Mouse (Mus musculus) A20 (cell line): ENCODE data around the gene 1500011B03Rik.

Experiments
- DNase-seq: peaks from one replicate; pipeline ENCODE4 v3.0.0-alpha.2; 2011; ENCODE audit warnings: low read depth, low spot score

1500011B03Rik gene

DNA sequence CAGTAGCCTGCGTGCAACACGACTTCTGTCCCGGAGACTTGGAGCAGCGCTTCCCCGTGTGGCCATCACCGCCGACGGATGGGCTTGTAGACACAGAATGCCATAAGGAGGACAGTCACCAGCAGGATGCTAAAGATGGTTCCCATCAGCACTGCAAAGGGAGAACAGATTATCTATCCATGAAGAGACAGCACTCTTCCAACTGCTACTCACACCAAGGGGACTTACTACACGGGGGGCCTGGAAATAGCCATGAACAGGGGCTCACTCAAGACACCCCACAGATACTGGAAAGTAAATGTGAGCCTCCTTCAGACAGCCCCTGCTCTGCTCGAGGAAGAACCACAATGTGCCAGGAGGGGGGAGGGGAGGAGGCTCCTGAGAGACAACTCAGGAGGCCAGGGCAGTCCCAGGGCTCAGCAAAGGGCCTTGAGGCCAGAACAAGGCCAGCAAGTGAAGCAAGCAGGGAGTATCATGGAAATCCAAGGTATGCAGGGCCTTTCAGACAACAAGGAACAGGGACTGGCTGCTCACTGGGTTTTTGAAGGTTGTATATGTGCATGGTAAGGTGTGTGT lies 14.0 kb downstream of the 1500011B03Rik start:
- no peak for DNase-seq

GRCm38 (mm10) chr5:114808385-114808784 lies 14.9 kb downstream of the 1500011B03Rik start:
- DNase-seq, result no peak

GRCm38 (mm10) chr5:114807893-114808292 lies 15.4 kb downstream of the 1500011B03Rik start:
- no peak for DNase-seq

DNA sequence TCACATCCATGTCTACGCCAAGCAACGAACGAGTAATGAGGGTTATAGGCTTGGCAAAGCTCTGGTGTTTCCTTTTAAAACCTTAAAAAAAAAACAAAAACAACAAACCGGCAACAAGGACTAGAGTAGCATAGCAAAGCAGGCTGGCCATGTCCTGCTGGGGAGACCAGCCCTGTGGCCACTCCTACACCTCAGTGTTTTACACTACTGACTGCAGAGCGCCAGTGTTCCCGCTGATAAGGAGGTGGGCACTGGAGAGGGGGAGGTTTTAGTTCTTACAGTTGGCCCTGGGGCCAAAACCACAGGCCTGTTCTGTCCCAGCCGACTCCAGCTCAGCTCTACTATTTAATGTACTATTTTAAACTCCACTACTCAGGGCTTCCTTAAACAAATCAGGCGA lies 15.8 kb downstream of the 1500011B03Rik start:
- DNase-seq, result no peak

DNA sequence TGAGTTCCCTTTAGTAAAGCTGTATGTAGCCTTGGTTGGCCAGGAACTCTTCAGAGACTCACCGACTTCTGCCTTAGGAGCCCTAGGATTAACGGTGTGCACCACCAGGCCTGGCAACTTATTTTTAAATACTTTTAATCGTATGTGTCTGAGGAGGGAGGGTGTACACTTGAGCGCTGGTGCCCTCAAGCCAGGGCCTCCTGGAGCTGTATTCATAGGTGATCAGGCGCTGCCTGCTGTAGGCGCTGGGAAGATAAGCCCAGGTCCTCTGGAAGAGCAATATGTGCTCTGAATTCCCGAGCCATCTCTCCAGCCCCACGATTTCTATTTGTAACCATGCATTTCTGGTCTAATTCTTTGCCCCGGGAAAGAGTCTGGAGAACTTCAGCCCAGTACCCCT lies 16.2 kb downstream of the 1500011B03Rik start:
- DNase-seq, result no peak

DNA sequence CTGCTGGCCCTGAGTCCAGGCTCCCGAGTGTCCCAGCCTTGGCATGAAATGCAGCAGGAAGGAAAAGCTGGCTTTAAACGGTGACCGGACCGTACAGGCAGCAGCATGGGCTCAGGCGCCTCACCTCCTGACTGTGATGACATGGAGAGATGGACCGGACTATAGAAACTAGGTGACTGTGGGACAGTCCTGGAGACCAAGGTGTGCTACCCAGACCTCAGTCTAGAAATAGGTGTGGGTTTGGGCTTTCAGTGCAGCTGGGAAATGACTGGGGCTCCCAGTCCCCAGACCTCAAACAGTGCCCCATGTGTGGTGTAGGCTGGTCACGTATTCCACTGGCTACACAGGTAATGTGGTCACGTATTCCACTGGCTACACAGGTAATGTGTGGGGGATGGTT lies 16.6 kb downstream of the 1500011B03Rik start:
- no peak for DNase-seq

- no peak for DNase-seq
These were observed 17.6 kb downstream of the 1500011B03Rik start for GRCm38 (mm10) chr5:114805436-114806350.

GRCm38 (mm10) chr5:114804958-114805357 lies 18.3 kb downstream of the 1500011B03Rik start:
- DNase-seq, result no peak

DNA sequence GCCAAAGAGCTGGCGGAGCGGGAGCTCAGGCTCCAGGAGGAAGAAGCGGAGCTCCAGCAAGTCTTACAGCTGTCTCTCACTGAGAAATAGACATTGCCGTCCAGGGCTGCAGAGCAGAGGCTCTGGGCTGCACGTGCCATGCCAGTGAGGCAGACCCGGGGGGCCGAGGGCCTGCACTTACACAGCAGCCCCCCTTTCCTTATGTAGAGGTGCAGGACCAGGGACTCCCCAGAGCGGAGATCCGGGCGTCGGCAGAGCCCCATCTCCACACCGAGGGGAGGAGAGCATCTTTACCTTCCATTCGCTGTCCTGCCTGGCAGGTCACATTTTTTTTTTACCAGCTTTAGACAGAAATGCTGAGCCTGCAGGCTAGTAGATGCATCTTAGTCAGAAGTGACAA lies 18.9 kb downstream of the 1500011B03Rik start:
- DNase-seq, result no peak

- DNase-seq, result no peak
These were observed 20.0 kb downstream of the 1500011B03Rik start for GRCm38 (mm10) chr5:114803231-114803630.

DNA sequence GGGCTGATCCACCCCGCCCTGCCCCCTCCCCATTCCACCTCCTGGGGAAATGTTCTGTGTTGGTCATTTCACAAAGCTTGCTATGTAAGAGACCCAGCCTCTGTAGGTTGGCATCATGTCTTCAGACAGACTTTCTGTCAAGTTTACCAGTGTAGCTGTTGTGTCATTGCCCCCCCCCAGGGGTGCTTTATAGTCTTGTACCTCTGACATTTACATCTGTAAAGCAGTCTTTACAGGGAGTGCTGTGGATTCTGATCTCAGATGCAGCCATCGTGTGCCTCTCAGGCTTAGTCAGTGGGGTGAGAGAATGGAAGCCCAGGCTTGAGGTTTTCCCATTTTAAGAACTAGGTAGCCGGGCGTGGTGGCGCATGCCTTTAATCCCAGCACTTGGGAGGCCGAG lies 21.4 kb downstream of the 1500011B03Rik start:
- DNase-seq, result no peak

- DNase-seq, result peak; percentile 68
These were observed 22.2 kb downstream of the 1500011B03Rik start for GRCm38 (mm10) chr5:114801049-114801448.

DNA sequence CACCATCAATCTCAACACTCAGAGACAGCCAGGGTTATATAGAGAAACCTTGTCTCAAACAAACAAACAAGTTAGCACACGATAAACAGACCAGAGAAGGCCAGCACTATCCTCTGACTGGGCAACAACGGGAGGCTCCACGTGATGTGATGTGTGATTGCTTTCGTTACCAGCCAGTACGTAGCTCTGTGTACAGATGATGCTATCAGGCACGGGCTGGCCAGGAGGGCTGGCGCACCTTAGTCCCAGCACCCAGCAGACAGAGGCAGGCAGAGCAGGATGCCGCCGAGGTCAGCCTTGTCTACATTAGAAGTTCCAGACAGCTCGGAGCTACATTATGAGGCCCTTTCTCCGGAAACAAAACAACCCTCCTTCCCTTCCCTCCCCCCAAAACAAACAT lies 23.4 kb downstream of the 1500011B03Rik start:
- no peak for DNase-seq

DNA sequence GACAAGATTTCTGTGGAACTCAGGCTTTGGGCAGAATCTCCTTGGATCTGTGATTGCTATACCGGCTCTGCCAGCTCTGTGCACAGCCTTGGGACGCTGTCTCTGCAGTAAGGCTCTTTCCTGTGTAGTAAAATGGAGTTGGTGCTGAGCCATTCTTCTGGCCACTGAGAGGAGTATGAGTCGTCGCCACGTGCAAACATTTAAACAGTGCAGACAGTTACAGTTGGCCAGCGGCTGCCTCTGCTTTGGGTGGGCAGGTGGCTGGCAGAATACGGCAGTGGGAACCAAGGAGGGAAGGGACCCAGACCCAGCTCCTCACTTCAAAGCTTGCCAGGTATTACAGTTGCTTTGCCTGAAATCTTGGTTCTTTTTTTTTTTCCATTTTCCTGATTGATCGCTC lies 26.0 kb downstream of the 1500011B03Rik start:
- DNase-seq, result no peak

DNA sequence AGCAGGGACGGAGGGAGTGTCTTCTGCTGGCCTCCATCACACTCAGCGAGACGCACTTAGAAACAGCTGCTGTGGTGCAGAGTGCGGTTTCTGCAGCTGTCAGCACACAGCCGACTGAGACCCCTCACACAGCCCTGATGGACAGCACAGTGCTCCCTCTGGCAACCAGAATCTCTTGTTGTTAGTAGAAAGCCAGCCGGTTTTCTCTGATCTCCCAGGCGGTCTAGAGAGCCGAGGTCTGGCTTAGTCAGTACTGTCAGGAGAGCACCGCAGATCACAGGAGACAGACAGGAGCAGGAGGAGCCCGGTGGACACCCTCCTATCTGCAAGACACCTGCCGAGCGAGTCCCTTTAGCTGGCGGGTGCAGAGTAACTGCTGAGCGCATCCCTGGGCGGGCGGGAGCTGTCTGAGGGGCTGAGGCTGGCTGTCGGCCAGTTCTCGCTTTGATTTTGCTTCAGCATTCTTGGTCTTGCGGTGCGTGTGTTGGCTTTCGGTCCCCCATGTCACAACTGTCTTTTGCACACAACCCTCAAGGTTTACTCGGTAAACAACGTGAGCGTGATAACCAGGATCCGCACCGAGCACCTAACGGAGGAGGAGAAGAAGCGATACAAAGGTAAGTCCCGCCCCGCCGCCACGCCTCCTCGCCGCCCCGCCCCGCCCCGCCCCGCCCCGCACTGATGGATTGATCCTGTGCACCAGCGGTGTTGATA lies 26.8 kb downstream of the 1500011B03Rik start:
- DNase-seq, result no peak

DNA sequence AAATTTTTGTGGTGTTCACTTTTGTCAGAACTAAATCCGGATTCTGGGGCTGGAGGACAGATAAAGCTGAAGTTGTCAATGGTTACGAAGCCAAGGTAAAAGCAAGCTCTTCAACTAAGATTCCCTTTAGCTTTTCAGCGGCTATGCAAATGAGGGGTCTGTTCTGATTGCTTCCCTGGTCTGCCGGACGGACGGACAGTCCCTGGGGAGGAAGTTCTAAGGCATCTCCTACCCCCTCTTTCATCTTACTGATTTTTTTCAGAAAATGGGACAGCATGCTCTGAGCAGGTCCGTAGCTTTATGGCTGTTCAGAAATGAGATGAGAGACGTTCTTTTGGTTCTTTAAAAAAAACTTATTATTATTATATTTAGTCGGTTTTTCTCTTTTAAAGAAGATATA lies 27.6 kb downstream of the 1500011B03Rik start:
- DNase-seq, result no peak

- DNase-seq, result no peak
These were observed 28.0 kb downstream of the 1500011B03Rik start for GRCm38 (mm10) chr5:114795231-114795630.

GRCm38 (mm10) chr5:114794609-114795008 lies 28.7 kb downstream of the 1500011B03Rik start:
- DNase-seq, result no peak

- no peak for DNase-seq
These were observed 30.0 kb downstream of the 1500011B03Rik start for GRCm38 (mm10) chr5:114793317-114793716.

DNA sequence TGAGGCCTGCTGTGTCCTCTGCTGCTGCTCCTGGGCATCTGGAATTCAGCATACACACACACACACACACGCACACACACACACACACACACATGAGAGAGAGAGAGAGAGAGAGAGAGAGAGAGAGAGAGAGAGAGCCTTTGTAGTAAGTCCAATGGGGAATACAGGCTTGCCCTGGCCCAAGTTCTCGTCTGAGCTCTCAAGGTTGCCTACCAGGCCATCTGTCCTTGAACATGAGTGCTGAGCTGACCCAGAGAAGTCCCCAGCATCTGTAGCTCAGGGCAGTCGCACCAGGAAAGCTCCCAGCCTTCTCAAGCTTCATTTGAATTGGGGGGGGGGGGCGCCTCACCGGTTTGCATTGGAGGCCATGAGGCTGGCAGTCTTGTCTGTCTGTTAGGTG lies 38.1 kb downstream of the 1500011B03Rik start:
- DNase-seq, result no peak

DNA sequence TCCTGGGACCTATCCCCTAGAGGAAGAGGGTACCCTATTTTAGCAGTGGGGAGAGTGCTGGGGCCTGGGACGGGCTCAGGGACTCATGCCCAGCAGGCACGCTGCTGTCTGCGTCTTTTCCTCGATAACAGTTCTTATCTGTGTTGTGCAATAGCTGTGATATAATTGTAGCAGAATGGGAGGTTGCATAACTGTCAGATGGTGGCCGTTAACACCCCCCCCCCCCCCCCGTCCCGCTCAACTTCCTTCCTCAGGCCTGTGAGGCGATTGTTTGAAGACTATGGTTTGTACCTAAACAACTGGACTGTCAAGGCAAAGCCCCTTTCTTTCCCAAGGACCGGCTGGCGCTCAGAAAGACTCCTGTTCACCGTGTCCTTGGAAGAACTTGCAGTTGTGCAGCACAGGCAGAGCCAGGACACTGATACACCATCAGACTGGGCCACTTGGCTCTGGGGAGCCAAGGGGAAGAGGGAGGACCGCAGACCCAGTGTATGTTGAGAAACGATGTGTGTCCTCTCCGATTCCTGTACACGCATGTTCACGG lies 38.6 kb downstream of the 1500011B03Rik start:
- DNase-seq, result no peak
